Mouse (Mus musculus) forebrain, embryonic 16.5 days (tissue): Measurements from ENCODE around the gene Cep41. TPM values are rescaled to one million over a fixed set of nuclear protein-coding genes. Genes with fewer than 3 reads are reported as not detected.

ENCODE experiments used
- ATAC-seq: fragments of 200-750 bp; cut with Nextera tagmentation; 2 replicates; pipeline ENCODE4 v1.8.0; 2017; ENCODE audit warnings: mild to moderate bottlenecking, moderate library complexity
- H3K27ac ChIP-seq: fragments of 300-500 bp; sonication (generic); 2 replicates; pipeline ENCODE4 v1.5.1; 2014; ENCODE audit warnings: low read length, control low read depth
- H3K27me3 ChIP-seq: fragments of 300-500 bp; sonication (generic); replicated peaks from 2 replicates; pipeline ENCODE4 v1.6.1; 2014; ENCODE audit warnings: low read length; ENCODE audit not compliant: control insufficient read depth, insufficient read depth
- H3K36me3 ChIP-seq: fragments of 300-500 bp; sonication (generic); 2 replicates; pipeline ENCODE4 v1.6.1; 2014; ENCODE audit not compliant: control insufficient read depth, insufficient read depth
- H3K4me1 ChIP-seq: fragments of 300-500 bp; sonication (generic); replicated peaks from 2 replicates; pipeline ENCODE4 v1.6.1; 2014; ENCODE audit warnings: low read length; ENCODE audit not compliant: control insufficient read depth, insufficient read depth
- H3K4me2 ChIP-seq: fragments of 300-500 bp; sonication (generic); 2 replicates; pipeline ENCODE4 v1.6.1; 2014; ENCODE audit warnings: mild to moderate bottlenecking, low read length, control low read depth
- H3K4me3 ChIP-seq: fragments of 300-500 bp; sonication (generic); replicated peaks from 2 replicates; pipeline ENCODE4 v1.5.1; 2014; ENCODE audit warnings: mild to moderate bottlenecking, low read length, control low read depth
- H3K9ac ChIP-seq: fragments of 300-500 bp; sonication (generic); replicated peaks from 2 replicates; pipeline ENCODE4 v1.6.1; 2014; ENCODE audit warnings: low read depth, low read length, control low read depth
- H3K9me3 ChIP-seq: fragments of 300-500 bp; sonication (generic); 2 replicates; pipeline ENCODE4 v1.6.1; 2016; ENCODE audit warnings: low read length; ENCODE audit not compliant: control insufficient read depth
- WGBS: fragments of 180-500 bp; shearing (Covaris S2); extraction: QIAGEN DNeasy Blood & Tissue Kit; methylation state at CpG from one replicate; pipeline ENCODE4 v1.1.7; 2014; 5-methylcytosine and 5-hydroxymethylcytosine counted together
- polyA plus RNA-seq: library from polyadenylated mRNA; unstranded; fragments of >200 nt; fragmentation: Nextera tagmentation; extraction: Ambion mirVana; gene quantifications from 2 replicates; pipeline ENCODE4 v1.2.1, GENCODE M21; 2015

Gene Cep41
- polyA plus RNA-seq, 1 experiment from 2014 or later, result 15.2 TPM

DNA sequence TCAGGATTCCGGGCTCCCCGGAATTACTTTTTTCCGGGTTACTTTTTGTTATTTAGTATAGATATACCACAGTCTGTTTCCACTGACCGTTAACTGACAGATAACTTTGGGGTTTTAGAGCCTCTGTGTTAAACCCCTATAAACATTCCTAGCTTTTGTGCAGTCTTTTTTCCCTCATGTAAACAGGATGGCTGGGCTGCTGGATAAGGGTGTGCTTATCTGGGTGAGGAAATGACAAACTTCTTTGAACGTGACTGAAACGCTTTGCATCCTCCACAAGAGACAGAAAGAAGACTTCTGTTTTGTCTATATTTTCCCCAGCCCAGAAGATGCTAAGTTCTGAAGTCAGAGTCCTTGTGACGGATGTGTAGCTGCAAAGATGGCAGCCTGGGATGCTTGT is 18.9 kb upstream of the Cep41 start:
- Histone ChIP-seq H3K4me3 (no peak overlapping the region), H3K9me3 (no peaks in the 10 kb centered on the region), H3K27me3 (no peaks in the 10 kb centered on the region), H3K4me2 (no peak overlapping the region), H3K27ac (no peak overlapping the region), H3K9ac (no peak overlapping the region), H3K4me1 (peaks cover 13% of the 10 kb centered on the region), H3K36me3 (no peaks in the 10 kb centered on the region)
- whole genome bisulfite sequencing, result 69% methylated on average over 7 of the region's 7 CpGs
- no peak for ATAC-seq

GRCm38 (mm10) chr6:30711365-30711763 is 17.8 kb upstream of the Cep41 start:
- H3K27ac ChIP-seq, result no peak overlapping the region
- H3K9me3 ChIP-seq, result no peaks in the 10 kb centered on the region
- H3K4me3 ChIP-seq, result no peak overlapping the region
- H3K9ac ChIP-seq, result no peak overlapping the region
- peaks cover 9% of the 10 kb centered on the region; the same call in 1 of the 2 replicates for H3K4me1 ChIP-seq
- no peaks in the 10 kb centered on the region for H3K36me3 ChIP-seq
- no peaks in the 10 kb centered on the region for H3K27me3 ChIP-seq
- no peak overlapping the region for H3K4me2 ChIP-seq
- no peak for ATAC-seq
- WGBS, result 65% methylated on average over 10 of the region's 10 CpGs

DNA sequence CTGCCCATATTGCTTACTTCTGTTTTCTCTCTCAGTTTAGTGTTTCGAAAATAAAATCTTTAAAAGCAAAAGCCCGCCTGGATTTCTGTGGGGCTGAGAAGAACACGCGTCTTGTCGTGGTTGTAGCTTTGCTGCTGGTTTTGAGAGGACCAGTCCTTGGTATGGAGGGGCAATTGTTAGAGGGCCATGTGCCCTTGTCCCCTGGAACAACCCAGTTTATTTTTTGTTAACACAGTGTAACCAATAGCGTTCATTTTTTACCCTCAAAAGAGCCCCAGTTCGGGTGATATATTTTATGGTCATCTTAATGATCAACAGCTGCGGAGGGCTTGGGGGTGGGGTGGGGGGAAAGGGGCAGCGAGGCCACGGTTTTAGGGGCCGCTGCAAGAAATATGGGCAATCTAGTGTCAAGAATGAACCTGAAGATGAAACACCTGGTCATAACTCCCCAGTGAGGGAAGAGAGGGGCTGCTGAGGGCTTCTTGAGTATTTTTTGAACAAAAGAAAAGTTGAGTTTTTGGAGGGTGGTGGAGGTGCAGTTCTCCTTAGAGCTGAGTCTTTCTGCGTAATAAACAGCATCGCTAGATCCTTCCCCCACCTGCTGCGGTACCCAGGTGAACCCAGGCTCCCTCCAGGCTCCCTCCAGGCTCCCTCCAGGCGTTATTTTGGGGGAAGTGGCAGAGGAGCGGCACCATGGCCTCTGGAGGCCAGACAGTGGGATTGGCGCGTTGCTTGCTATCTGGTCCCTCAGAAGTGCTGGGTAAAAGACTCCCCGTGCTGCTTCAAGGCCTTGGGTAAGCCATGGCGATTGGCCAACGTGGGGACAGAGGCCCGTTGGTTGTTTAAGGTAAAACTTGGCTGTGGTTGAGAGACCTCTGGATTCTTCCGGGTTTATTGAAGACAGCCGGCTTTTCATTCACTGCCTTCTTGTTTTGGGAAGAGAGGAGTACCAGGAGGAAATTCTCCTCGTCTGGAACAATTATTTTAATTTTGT is 17.1 kb upstream of the Cep41 start:
- Histone ChIP-seq H3K4me3 (no peak overlapping the region), H3K9me3 (no peaks in the 10 kb centered on the region), H3K27me3 (no peaks in the 10 kb centered on the region), H3K9ac (no peak overlapping the region), H3K4me2 (no peak overlapping the region), H3K36me3 (no peaks in the 10 kb centered on the region), H3K4me1 (peaks cover 6% of the 10 kb centered on the region; the same call in 1 of the 2 replicates), H3K27ac (no peak overlapping the region)
- WGBS, result 66% methylated on average over 25 of the region's 25 CpGs
- ATAC-seq, result no peak

GRCm38 (mm10) chr6:30709115-30709514 is 15.6 kb upstream of the Cep41 start:
- ATAC-seq, result no peak
- H3K4me2 ChIP-seq, result no peak overlapping the region
- H3K4me1 ChIP-seq, result 0 out of 2 replicates have a peak, but pooled peaks cover 2% of the 10 kb centered on the region
- no peak overlapping the region for H3K27ac ChIP-seq
- WGBS, result 15% methylated on average over 6 of the region's 6 CpGs
- H3K36me3 ChIP-seq, result no peaks in the 10 kb centered on the region
- no peak overlapping the region for H3K9ac ChIP-seq
- no peaks in the 10 kb centered on the region for H3K27me3 ChIP-seq
- H3K9me3 ChIP-seq, result no peaks in the 10 kb centered on the region
- H3K4me3 ChIP-seq, result no peak overlapping the region

GRCm38 (mm10) chr6:30703977-30704602 is 10.5 kb upstream of the Cep41 start:
- ATAC-seq, result no peak
- no peak overlapping the region for H3K9ac ChIP-seq
- H3K4me3 ChIP-seq, result no peak overlapping the region
- no peaks in the 10 kb centered on the region for H3K9me3 ChIP-seq
- no peaks in the 10 kb centered on the region for H3K27me3 ChIP-seq
- WGBS, result 93% methylated on average over 9 of the region's 9 CpGs
- no peak overlapping the region for H3K4me2 ChIP-seq
- no peaks in the 10 kb centered on the region for H3K36me3 ChIP-seq
- no peaks in the 10 kb centered on the region for H3K4me1 ChIP-seq
- no peak overlapping the region for H3K27ac ChIP-seq

DNA sequence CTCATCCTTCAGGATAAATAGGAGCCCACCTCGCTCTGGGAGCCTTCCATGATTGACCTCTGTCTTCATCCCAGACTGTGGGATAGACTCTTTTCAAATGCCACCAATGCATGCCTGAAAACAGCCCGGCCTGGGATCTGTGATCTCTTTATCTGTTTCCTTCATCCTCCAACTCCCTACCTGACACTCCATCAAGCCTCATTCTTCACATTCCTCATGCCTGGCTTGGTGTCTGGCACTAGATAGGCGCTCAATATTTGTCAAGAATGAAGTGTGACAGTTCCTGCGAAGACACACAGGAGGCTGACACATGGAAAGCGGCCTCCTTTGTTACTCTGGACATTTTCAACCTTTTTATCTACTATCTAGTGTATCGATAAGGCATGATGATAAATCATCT is 9.9 kb upstream of the Cep41 start:
- Histone ChIP-seq H3K27ac (no peak overlapping the region), H3K4me3 (no peak overlapping the region), H3K4me1 (no peaks in the 10 kb centered on the region), H3K9me3 (no peaks in the 10 kb centered on the region), H3K9ac (no peak overlapping the region), H3K27me3 (no peaks in the 10 kb centered on the region), H3K4me2 (no peak overlapping the region), H3K36me3 (no peaks in the 10 kb centered on the region)
- 91% methylated on average over 6 of the region's 6 CpGs for WGBS
- ATAC-seq, result no peak

GRCm38 (mm10) chr6:30702881-30703280 is 9.3 kb upstream of the Cep41 start:
- Histone ChIP-seq H3K9me3 (no peaks in the 10 kb centered on the region), H3K4me3 (no peak overlapping the region), H3K4me2 (no peak overlapping the region), H3K9ac (no peak overlapping the region), H3K36me3 (no peaks in the 10 kb centered on the region), H3K27me3 (no peaks in the 10 kb centered on the region), H3K27ac (no peak overlapping the region), H3K4me1 (no peaks in the 10 kb centered on the region; the same call in 1 of the 2 replicates)
- ATAC-seq, result no peak
- WGBS, result 93% methylated on average over 6 of the region's 6 CpGs

DNA sequence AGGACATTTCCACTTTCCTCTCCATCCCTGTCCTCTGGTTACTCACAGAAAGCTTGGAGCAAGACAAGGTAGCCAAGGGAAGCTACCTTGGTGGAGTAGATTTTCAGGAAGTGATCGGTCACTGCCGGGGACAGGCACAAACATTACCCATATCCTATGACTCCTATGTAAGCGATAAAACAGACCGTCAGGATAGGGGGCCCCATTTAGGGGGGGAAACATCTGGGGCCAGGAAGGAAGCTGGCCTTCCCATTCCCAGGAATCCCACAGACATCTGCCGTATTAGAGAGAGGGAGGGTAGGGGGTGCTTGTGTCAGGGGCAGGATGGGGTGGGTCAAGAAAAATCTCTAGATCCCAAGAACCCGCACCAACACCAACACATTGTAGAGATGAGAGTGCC is 6.6 kb upstream of the Cep41 start:
- 87% methylated on average over 6 of the region's 6 CpGs for WGBS
- no peaks in the 10 kb centered on the region for H3K27me3 ChIP-seq
- H3K9ac ChIP-seq, result no peak overlapping the region
- no peak overlapping the region for H3K27ac ChIP-seq
- no peaks in the 10 kb centered on the region for H3K36me3 ChIP-seq
- H3K4me3 ChIP-seq, result no peak overlapping the region
- no peaks in the 10 kb centered on the region; the same call in 1 of the 2 replicates for H3K4me1 ChIP-seq
- ATAC-seq, result no peak
- no peaks in the 10 kb centered on the region for H3K9me3 ChIP-seq
- no peak overlapping the region for H3K4me2 ChIP-seq

- Histone ChIP-seq H3K4me1 (peaks cover 8% of the 10 kb centered on the region), H3K4me3 (no peak overlapping the region), H3K27me3 (no peaks in the 10 kb centered on the region), H3K4me2 (no peak overlapping the region), H3K27ac (no peak overlapping the region), H3K9me3 (no peaks in the 10 kb centered on the region), H3K9ac (no peak overlapping the region), H3K36me3 (no peaks in the 10 kb centered on the region)
- no peak for ATAC-seq
- 87% methylated on average over 4 of the region's 4 CpGs for WGBS
These were observed 4.5 kb upstream of the Cep41 start for GRCm38 (mm10) chr6:30698036-30698435.
